Mouse (Mus musculus): ENCODE measurements around the gene Vti1b.

DNA sequence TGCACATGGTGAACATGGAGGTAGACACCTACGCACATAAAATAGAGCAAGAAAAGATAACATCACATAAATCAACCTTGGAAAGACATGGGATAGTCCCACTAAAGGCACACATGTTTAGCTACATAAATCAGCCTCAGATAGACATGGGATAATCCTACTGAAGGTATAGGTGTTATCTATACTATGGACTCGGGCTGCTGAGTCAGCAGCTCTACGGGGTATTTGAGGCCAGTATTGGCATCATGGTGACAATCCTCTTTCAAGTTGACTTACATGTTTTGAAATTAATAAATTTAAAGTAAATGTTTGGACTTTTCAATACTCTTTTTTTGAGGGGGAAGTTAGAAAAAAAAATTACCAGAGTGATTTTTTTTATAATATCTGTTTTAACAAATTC lies 9.6 kb downstream of the Vti1b start:
- TF ChIP-seq CTCF (IDR thresholded peaks at IDR 0.05; ENCODE audit: low read depth) (no peak), EP300 (optimal IDR thresholded peaks at IDR 0.05) (no peak)
